In the genomic region with DNA sequence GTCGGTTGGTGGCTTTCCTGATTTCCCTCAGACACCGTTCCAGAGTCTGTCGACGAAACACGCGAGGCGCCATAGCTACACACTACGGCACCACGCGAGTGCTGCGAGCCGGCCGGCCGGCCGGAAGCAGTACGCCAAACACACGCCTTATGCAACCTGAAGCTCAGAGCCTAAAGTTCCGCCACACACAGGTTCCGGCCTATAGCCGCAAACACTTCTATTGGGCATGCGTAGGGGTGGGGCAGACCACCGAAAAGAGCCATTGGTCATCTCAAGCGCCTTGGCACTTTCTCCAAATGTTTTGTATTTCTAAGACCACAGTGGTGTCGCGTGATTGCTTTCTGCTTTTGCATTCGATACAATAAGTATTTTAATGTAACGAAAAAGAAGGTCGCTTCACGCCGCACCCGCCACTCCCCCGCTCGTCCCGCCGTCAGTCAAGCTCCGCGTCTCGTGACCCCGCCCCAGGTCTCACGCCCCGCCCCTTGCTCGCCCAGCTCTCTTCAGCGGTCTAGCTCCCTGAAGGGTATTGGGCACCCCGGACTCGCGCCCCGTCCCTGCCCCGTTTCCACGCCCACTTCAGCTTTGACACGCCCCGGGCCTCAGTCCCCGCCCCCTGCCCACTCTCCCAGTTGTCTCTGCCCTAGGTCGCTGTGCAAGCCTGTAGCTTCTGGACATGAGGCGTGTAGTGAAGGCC, we compare ENCODE assay signal across 7 mouse cellular contexts. TPM values are rescaled to one million over a fixed set of nuclear protein-coding genes. Genes with fewer than 3 reads are reported as not detected.
A peak's percentile ranks its signal among the peaks of the same experiment; 100 is the strongest.
DNase-seq lines count a peak whose midpoint lies in the region; ATAC-seq and TF ChIP-seq lines count a peak whose summit lies in the region.

TSS of gene Mphosph10 (minus strand) at position 147 of the 697 bp plus-strand sequence.
TSS of gene Mcee (plus strand) at position 486 of the 697 bp plus-strand sequence.

- H3K9me3 ChIP-seq in embryonic facial prominence, embryonic 10.5 days, result no peaks in the 10 kb centered on the region
- no peaks in the 10 kb centered on the region for H3K9me3 ChIP-seq in intestine, postnatal 0 days (ENCODE audit: control insufficient read depth)
- H3K9me3 ChIP-seq in midbrain, embryonic 12.5 days, result no peaks in the 10 kb centered on the region

- H3K27ac ChIP-seq in embryonic facial prominence, embryonic 10.5 days (replicated peaks), result peak within 1 kb of the TSS; percentile 92
- H3K27ac ChIP-seq in intestine, postnatal 0 days (ENCODE audit: low read depth, low read length), result peak within 1 kb of the TSS; percentile 82
- H3K27ac ChIP-seq in midbrain, embryonic 12.5 days (replicated peaks), result peak within 1 kb of the TSS; percentile 56; the same call in 1 of the 2 replicates
- peak within 1 kb of the TSS; percentile 64 for H3K27ac ChIP-seq in small intestine, adult 2 months (ENCODE audit: insufficient read depth, low read depth, low read length)

- peaks cover 26% of the 10 kb centered on the region for H3K36me3 ChIP-seq in embryonic facial prominence, embryonic 10.5 days (replicated peaks)
- peaks cover 8% of the 10 kb centered on the region; the same call in 1 of the 2 replicates for H3K36me3 ChIP-seq in intestine, postnatal 0 days (ENCODE audit: control insufficient read depth, insufficient read depth)
- peaks cover 24% of the 10 kb centered on the region for H3K36me3 ChIP-seq in midbrain, embryonic 12.5 days
- H3K36me3 ChIP-seq in small intestine, adult 2 months (ENCODE audit: control insufficient read depth, insufficient read depth, low read length), result peaks cover 10% of the 10 kb centered on the region

- intact Hi-C loops in left cerebral cortex, postnatal 4 days (cut with DNase I), result loop anchor here (2.0 to 5.0 kb wide), 3 partner anchors 109 to 350 kb away; partner anchors contain the start of gene Apba2

- no peaks in the 10 kb centered on the region for H3K27me3 ChIP-seq in embryonic facial prominence, embryonic 10.5 days (replicated peaks; ENCODE audit: low read depth, poor library complexity, severe bottlenecking)
- no peaks in the 10 kb centered on the region for H3K27me3 ChIP-seq in intestine, postnatal 0 days (replicated peaks; ENCODE audit: control insufficient read depth, insufficient read depth, low read length)
- no peaks in the 10 kb centered on the region for H3K27me3 ChIP-seq in midbrain, embryonic 12.5 days
- no peaks in the 10 kb centered on the region for H3K27me3 ChIP-seq in small intestine, adult 2 months (ENCODE audit: control insufficient read depth, insufficient read depth, low read length)

- WGBS in embryonic facial prominence, embryonic 10.5 days, result under 1% methylated on average over 54 of the region's 54 CpGs
- WGBS in intestine, postnatal 0 days, result under 1% methylated on average over 54 of the region's 54 CpGs
- 1% methylated on average over 52 of the region's 54 CpGs for WGBS in midbrain, embryonic 12.5 days
- WGBS in small intestine, adult 2 months, result under 1% methylated on average over 54 of the region's 54 CpGs

- TF ChIP-seq CTCF in intestine, postnatal 0 days (IDR thresholded peaks at IDR 0.05; ENCODE audit: low read depth), result peak; percentile 16; the same call in 1 of the 2 replicates
- TF ChIP-seq CTCF in small intestine, adult 2 months (IDR thresholded peaks at IDR 0.05; ENCODE audit: extremely low read depth, insufficient read length, insufficient replicate concordance, low read depth, low read length), result no peak

- peak within 1 kb of the TSS; percentile 91 for H3K4me2 ChIP-seq in intestine, postnatal 0 days (replicated peaks; ENCODE audit: low read depth)
- H3K4me2 ChIP-seq in midbrain, embryonic 12.5 days (replicated peaks), result peak within 1 kb of the TSS; percentile 95

- H3K4me1 ChIP-seq in embryonic facial prominence, embryonic 10.5 days, result peaks cover 19% of the 10 kb centered on the region
- no peaks in the 10 kb centered on the region for H3K4me1 ChIP-seq in intestine, postnatal 0 days (replicated peaks; ENCODE audit: control insufficient read depth, insufficient read depth, low read length)
- peaks cover 19% of the 10 kb centered on the region for H3K4me1 ChIP-seq in midbrain, embryonic 12.5 days
- H3K4me1 ChIP-seq in small intestine, adult 2 months (ENCODE audit: control insufficient read depth, insufficient read depth, insufficient read length, low read length), result peaks cover 3% of the 10 kb centered on the region; the same call in 1 of the 2 replicates

- DNase-seq in adrenal gland, postnatal 10 days, result peak; percentile 100
- DNase-seq in embryonic facial prominence, embryonic 10.5 days (ENCODE audit: low spot score), result peak; percentile 97
- peak; percentile 67 for DNase-seq in gonadal fat pad, adult 2 months (ENCODE audit: low read depth)
- peak; percentile 97 for DNase-seq in left cerebral cortex, postnatal 4 days

- ATAC-seq in intestine, postnatal 0 days, result peak; percentile 99
- ATAC-seq in midbrain, embryonic 12.5 days (ENCODE audit: low FRiP score, low read depth), result peak; percentile 98

- TF ChIP-seq POLR2A in small intestine, adult 2 months (IDR thresholded peaks at IDR 0.05; ENCODE audit: low read depth, low read length), result peak; percentile 87

- peak within 1 kb of the TSS; percentile 83 for H3K4me3 ChIP-seq in embryonic facial prominence, embryonic 10.5 days
- peak within 1 kb of the TSS; percentile 79 for H3K4me3 ChIP-seq in intestine, postnatal 0 days (ENCODE audit: low read depth, low read length)
- peak within 1 kb of the TSS; percentile 78 for H3K4me3 ChIP-seq in midbrain, embryonic 12.5 days
- H3K4me3 ChIP-seq in small intestine, adult 2 months (ENCODE audit: low read depth, low read length), result peak within 1 kb of the TSS; percentile 75

- H3K9ac ChIP-seq in intestine, postnatal 0 days (ENCODE audit: low read depth, low read length), result peak within 1 kb of the TSS; percentile 82
- H3K9ac ChIP-seq in midbrain, embryonic 12.5 days (replicated peaks), result peak within 1 kb of the TSS; percentile 75

RNA-seq across cellular contexts. Expression of gene Mphosph10, which starts in this region (rescaled TPM):
- total RNA-seq in adrenal gland, postnatal 10 days (2021), result 10 to 100 TPM; 19.5 to 27.9 TPM
- polyA plus RNA-seq in embryonic facial prominence, embryonic 10.5 days (2016; fragmentation: Nextera tagmentation; extraction: Ambion mirVana), result 53.4 and 56.1 TPM in 2 replicates
- polyA plus RNA-seq in gonadal fat pad, adult 2 months (2012; rRNA removed), result 1.00 and 1.4 TPM in 2 replicates
- 15.2 and 18.1 TPM in 2 replicates for polyA plus RNA-seq in intestine, postnatal 0 days (2015; fragmentation: Nextera tagmentation; extraction: Ambion mirVana)
- 10 to 100 TPM; 15.0 to 17.9 TPM for total RNA-seq in left cerebral cortex, postnatal 4 days (2021)
- 42.2 and 43.0 TPM in 2 replicates for polyA plus RNA-seq in midbrain, embryonic 12.5 days (2016; fragmentation: Nextera tagmentation; extraction: Ambion mirVana)
- 0.09 TPM in 1 of 2 replicates, not detected in the other for polyA plus RNA-seq in small intestine, adult 2 months (2012; rRNA removed)

RNA-seq across cellular contexts. Expression of gene Mcee, which starts in this region (rescaled TPM):
- 100 to 1,000 TPM; 150 to 154 TPM for total RNA-seq in adrenal gland, postnatal 10 days (2021)
- 44.0 and 44.6 TPM in 2 replicates for polyA plus RNA-seq in embryonic facial prominence, embryonic 10.5 days (2016; fragmentation: Nextera tagmentation; extraction: Ambion mirVana)
- polyA plus RNA-seq in gonadal fat pad, adult 2 months (2012; rRNA removed), result 50.7 and 50.8 TPM in 2 replicates
- polyA plus RNA-seq in intestine, postnatal 0 days (2015; fragmentation: Nextera tagmentation; extraction: Ambion mirVana), result 75.3 and 75.7 TPM in 2 replicates
- total RNA-seq in left cerebral cortex, postnatal 4 days (2021), result 10 to 100 TPM; 21.4 to 25.6 TPM
- polyA plus RNA-seq in midbrain, embryonic 12.5 days (2016; fragmentation: Nextera tagmentation; extraction: Ambion mirVana), result 34.6 and 34.9 TPM in 2 replicates
- polyA plus RNA-seq in small intestine, adult 2 months (2012; rRNA removed), result 9.5 and 10.6 TPM in 2 replicates

Comparison
In these comparisons a context has a peak if more than half of its experiments do, and no peak if none do; other contexts are left out.
1. Peak in every context shown above with its lines: DNase-seq, ATAC-seq, H3K4me3 ChIP-seq and H3K27ac ChIP-seq.
2. RNA of gene Mcee (total RNA-seq): 150 to 154 TPM in adrenal gland, postnatal 10 days; 21.4 to 25.6 TPM in left cerebral cortex, postnatal 4 days; every median in the first group is over 4 times any median in the second.